Mouse (Mus musculus) right cerebral cortex, postnatal 4 days (tissue): ENCODE data around the gene Slc9a1.

Experiments used
- DNase-seq: peaks from one replicate; pipeline ENCODE4 v3.0.0-alpha.2; 2022

Slc9a1 gene

DNA sequence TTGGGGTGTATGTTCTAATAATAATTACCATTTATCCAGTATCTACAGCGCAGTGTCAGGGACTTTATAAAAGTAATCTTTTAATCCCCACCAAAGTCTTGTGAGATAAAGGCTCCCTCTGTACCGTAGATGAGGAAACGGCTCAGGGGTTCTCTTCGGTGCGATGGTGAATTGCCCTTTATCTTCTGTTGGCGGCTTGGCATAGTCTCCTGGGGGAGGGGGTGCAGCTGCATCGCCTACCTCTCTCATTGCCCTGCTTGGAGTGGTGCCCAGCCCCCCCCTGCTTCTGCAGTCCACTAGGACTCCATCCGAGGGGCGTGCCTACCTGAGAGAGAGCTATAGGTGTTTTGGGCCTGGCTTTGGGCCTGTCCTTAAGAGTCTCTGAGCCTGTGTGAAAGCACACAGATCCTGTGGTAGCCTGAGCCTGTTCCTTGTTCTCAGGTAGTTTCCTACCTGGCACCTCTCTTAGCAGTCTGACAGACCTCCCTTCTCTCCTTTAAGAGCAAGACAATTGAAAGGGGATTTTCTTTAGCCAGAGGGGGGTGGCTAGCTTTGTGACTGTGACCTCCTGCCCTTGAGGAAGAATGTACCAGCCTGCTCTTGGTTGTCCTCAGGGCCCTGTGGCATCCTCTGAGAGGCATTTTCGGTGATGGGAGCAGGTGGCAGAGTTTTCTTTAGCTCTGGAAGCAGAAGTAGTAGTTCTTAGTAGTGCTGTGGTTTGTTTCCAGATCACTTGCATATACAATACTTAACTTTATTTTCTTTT, 6.5 kb downstream of the Slc9a1 start:
- peak; percentile 39 for DNase-seq

- no peak for DNase-seq
These were observed 8.9 kb downstream of the Slc9a1 start for GRCm38 (mm10) chr4:133378236-133379045.

DNA sequence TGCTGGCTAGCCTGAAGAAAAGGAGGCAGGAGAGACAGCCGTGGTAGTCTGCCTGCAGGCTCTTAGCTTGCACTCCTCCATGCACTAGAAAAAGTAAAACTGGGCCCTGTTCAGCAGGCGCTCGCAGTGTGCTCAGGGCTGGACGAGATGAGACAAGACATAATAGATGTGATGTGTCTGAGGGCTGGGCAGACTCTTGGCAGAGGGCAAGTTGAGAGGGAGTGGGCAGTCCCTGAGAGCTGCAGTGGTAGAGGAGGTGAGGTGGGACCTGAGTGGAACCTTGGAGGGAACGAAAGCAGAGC, 9.5 kb downstream of the Slc9a1 start:
- DNase-seq = no peak

DNA sequence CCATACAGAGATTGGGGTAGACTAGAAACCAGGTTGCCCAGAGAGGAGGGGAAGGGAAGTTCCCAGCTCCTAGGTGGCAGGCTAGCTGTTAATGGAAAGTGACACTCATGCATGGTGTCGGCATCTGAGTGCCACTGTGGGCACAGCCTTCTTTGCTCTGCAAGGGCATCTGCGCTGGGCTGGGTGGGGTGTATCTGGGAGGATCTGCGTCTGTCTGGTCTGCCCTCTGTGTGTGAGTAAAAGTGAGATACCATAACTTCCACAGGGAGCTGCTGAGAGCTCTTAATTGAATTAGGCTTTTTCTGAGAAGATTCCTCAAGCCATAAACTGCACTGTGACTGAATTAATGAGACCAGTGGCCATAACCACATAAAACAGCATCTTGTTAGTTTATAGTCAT, 10.4 kb downstream of the Slc9a1 start:
- no peak for DNase-seq

- DNase-seq = no peak
These were observed 11.0 kb downstream of the Slc9a1 start for GRCm38 (mm10) chr4:133380532-133380931.

GRCm38 (mm10) chr4:133381141-133381540, 11.6 kb downstream of the Slc9a1 start:
- DNase-seq = no peak

GRCm38 (mm10) chr4:133386061-133386797, 16.7 kb downstream of the Slc9a1 start:
- DNase-seq = no peak

DNA sequence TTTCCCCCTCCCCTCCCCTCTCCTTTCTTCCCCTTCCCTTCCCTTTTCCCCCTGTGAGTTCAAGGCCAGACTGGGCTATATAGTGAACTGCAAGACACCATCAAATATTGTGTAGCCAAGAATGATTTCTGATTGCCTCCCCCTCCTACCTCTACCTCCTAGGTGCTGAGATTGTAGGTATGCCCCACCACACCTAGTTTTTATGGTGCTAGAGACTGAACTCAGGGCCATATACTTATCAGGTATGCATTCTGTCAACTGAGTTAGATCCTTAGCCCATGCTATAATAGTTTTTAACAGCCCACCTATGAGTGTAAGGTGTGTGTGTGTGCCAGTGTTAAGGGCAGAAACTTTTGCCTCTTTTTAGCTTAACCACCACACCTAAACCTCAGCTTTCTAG, 17.5 kb downstream of the Slc9a1 start:
- no peak for DNase-seq

DNA sequence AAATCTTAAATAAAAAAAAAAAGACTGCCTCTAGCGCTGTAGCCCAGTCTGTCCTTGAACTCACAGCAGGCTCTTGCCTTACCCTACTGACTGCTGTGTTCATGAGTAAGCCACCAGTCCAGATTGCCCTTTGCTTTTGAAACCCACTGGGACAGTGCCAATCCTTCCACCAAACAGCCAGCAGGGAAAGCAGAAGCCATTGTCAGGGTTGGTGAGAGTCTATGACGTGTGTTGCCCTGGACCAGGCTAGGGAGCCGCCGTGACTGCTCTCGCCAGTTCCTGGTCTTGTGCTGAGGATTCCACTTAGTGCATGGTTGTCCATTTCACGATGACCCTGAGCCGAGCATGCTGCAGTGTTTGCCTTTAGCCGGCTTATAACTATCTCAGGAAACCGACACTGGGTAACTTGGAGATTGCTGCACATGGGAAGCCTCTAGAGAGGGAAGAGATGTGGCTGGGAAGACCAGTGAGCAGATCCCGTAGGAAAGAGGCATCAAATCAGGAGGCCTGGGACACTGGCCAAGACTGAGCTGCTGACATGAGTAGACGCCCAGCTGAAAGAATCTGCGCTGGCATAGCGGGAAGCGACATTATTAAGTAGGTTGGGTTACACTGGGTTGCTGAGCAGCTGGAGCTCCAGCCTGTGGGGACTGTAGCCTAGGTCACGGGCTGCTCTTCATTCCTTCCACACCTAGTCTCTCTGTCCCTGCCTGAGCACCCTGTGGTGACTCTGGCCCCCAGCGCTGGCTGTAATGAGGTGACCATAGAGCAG, 19.5 kb downstream of the Slc9a1 start:
- peak; percentile 41 for DNase-seq

DNA sequence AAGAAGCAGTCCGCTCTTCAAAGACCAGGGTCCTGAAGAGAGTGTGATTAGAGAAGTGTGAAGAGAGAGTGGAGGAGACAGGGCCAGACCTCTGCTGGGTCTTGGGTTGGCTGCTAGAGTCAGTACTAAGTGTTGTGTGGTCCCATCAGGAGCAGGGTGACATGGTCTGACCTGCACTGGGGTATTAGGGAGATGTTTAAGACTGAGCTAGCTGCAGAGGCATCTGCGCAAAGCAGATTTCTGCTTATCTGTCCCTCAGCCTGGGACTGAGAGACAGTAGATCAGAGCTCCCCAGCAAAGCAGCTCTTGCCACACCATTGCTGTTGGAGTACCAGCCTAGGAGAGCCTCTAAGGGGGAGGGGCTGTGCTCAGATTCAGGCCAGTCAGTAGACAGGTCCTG, 20.5 kb downstream of the Slc9a1 start:
- DNase-seq = no peak

GRCm38 (mm10) chr4:133390585-133390984, 21.1 kb downstream of the Slc9a1 start:
- no peak for DNase-seq

- no peak for DNase-seq
These were observed 21.9 kb downstream of the Slc9a1 start for GRCm38 (mm10) chr4:133391185-133392040.

- DNase-seq = no peak
These were observed 25.6 kb downstream of the Slc9a1 start for GRCm38 (mm10) chr4:133394981-133395573.

DNA sequence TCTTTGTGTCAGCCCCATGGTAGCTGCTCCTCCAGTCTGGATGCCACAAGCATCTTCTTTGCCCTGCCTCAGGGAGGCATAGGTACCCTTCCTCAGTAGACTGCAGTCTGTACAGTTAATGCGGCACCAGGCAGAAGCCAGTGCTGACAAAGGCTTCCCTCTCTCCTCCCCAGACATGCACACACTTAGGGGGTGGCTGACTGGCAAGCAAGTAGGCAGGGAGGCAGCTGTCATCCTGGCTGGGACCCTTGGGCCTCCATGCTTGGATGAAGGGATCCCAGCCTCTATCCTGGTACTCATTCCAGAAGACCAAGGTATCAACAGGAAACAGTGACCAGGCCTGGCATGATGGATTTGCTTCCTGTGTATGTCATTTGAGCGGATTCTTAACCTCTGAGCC, 26.6 kb downstream of the Slc9a1 start:
- no peak for DNase-seq

DNA sequence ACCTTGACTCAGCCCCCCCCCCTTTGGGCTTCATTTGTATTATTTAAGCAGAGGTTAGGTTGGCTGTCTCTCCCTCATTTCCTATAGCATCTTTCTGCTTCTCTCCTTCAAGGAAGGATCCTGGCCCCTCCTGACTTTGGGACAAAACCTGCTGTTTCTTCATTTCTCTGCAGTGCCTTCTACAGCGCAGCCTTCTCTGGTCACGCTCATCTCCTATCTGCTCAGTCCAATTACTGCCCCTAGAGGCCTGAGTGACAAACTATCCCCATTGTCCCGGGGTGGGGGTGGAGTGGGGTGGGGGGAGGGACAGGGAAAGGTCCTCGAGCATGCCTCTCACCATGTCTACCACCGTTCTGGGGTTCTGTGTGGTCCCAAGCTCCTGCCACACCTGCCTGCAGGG, 27.8 kb downstream of the Slc9a1 start:
- no peak for DNase-seq

- DNase-seq = no peak
These were observed 28.5 kb downstream of the Slc9a1 start for GRCm38 (mm10) chr4:133397961-133398360.

DNA sequence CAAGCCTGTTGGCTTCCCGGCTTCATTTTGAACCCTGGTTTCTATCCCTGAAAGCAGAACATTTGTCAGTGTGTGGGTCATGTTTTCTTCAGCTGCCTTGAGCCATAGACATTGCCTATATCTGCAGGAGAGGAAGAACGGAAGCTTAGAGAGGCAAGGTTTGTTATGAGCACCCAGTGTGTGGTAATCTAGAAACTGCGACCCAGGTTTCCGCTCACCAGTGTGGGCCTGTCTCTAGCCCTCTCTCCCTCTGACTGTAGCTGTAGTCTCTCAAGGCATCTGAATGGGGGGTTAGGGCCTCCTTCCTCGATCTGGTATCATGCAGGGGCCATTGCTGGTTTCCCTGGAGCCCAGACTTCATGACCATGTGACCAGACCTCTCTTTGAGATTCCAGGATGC, 29.1 kb downstream of the Slc9a1 start:
- DNase-seq = no peak

GRCm38 (mm10) chr4:133399509-133399908, 30.0 kb downstream of the Slc9a1 start:
- DNase-seq = no peak

- no peak for DNase-seq
These were observed 30.6 kb downstream of the Slc9a1 start for GRCm38 (mm10) chr4:133400098-133400497.

GRCm38 (mm10) chr4:133402011-133402410, 32.5 kb downstream of the Slc9a1 start:
- no peak for DNase-seq

GRCm38 (mm10) chr4:133403611-133404228, 34.2 kb downstream of the Slc9a1 start:
- no peak for DNase-seq
